Mouse (Mus musculus) MEL (cell line): ENCODE results near the gene C7. TPM values are rescaled to one million over a fixed set of nuclear protein-coding genes. Genes with fewer than 3 reads are reported as not detected.

ENCODE experiments used
- DNase-seq: peaks from one replicate; pipeline ENCODE4 v3.0.0; 2011; ENCODE audit warnings: low read depth, low spot score
- H3K27ac ChIP-seq: 2 replicates; pipeline ENCODE4 v1.5.1; 2012; ENCODE audit warnings: low read depth, mild to moderate bottlenecking, control low read depth, low read length, moderate library complexity; ENCODE audit not compliant: control insufficient read depth
- H3K27me3 ChIP-seq, 2 experiments: fragments of 150-350 bp in 1 of 2; sonication (generic) in 1 of 2; 2 replicates each; pipeline ENCODE4 v1.6.1; 2012; ENCODE audit warnings: low read length in 2 of 2, mild to moderate bottlenecking in 2 of 2, improper control_type of control experiment in 1 of 2, moderate library complexity in 1 of 2; ENCODE audit not compliant: insufficient read depth in 2 of 2, control insufficient read depth in 1 of 2
- H3K36me3 ChIP-seq, 2 experiments: 2 replicates each; pipeline ENCODE4 v1.6.1; 2012 to 2014; ENCODE audit warnings: low read length in 2 of 2, improper control_type of control experiment in 1 of 2, inconsistent platforms in 1 of 2, mild to moderate bottlenecking in 1 of 2; ENCODE audit not compliant: insufficient read depth in 2 of 2, control insufficient read depth in 1 of 2
- H3K4me1 ChIP-seq, 2 experiments: fragments of 150-350 bp in 1 of 2; sonication (generic) in 1 of 2; 2 replicates each; pipeline ENCODE4 v1.6.1; 2012; ENCODE audit warnings: low read length in 2 of 2, improper control_type of control experiment in 1 of 2, mild to moderate bottlenecking in 1 of 2; ENCODE audit not compliant: insufficient read depth in 2 of 2, control insufficient read depth in 1 of 2
- H3K4me3 ChIP-seq, 2 experiments: fragments of 150-350 bp in 1 of 2; sonication (generic) in 1 of 2; 2 replicates each; pipeline ENCODE4 v1.5.1; 2012; ENCODE audit warnings: low read depth in 2 of 2, low read length in 2 of 2, mild to moderate bottlenecking in 2 of 2, moderate library complexity in 2 of 2, control low read depth in 1 of 2, improper control_type of control experiment in 1 of 2; ENCODE audit not compliant: control insufficient read depth in 1 of 2, insufficient read depth in 1 of 2
- H3K79me2 ChIP-seq: 2 replicates; pipeline ENCODE4 v1.6.1; 2012; ENCODE audit warnings: mild to moderate bottlenecking, low read length, moderate library complexity; ENCODE audit not compliant: control insufficient read depth, poor library complexity, insufficient read depth
- H3K9ac ChIP-seq: 2 replicates; pipeline ENCODE4 v1.6.1; 2012; ENCODE audit warnings: low read depth, mild to moderate bottlenecking, control low read depth, low read length, moderate library complexity; ENCODE audit not compliant: control insufficient read depth, poor library complexity, severe bottlenecking
- H3K9me3 ChIP-seq: fragments of 150-350 bp; sonication (generic); replicated peaks from 2 replicates; pipeline ENCODE4 v1.6.1; 2012; ENCODE audit warnings: mild to moderate bottlenecking, low read length, improper control_type of control experiment, moderate library complexity; ENCODE audit not compliant: insufficient read depth
- CHD1 ChIP-seq: IDR thresholded peaks from 2 replicates; pipeline ENCODE4 v1.6.1; 2012; ENCODE audit warnings: low read depth, mild to moderate bottlenecking, inconsistent platforms, low read length, improper control_type of control experiment
- E2F4 ChIP-seq: IDR thresholded peaks from 2 replicates; pipeline ENCODE4 v1.6.1; 2011; ENCODE audit warnings: low read depth, low read length, improper control_type of control experiment, borderline replicate concordance
- EP300 ChIP-seq, 2 experiments: IDR thresholded peaks; 2 replicates each; pipeline ENCODE4 v1.6.1; 2011; ENCODE audit warnings: improper control_type of control experiment in 2 of 2, low read length in 2 of 2, low read depth in 1 of 2, mild to moderate bottlenecking in 1 of 2
- GABPA ChIP-seq: IDR thresholded peaks from 2 replicates; pipeline ENCODE4 v1.6.1; 2012; ENCODE audit warnings: low read depth, mild to moderate bottlenecking, inconsistent platforms, low read length, improper control_type of control experiment, moderate library complexity
- HCFC1 ChIP-seq: IDR thresholded peaks from 2 replicates; pipeline ENCODE4 v1.6.1; 2012; ENCODE audit warnings: low read depth, mild to moderate bottlenecking, inconsistent platforms, low read length, improper control_type of control experiment, moderate library complexity
- KAT2A ChIP-seq: conservative IDR thresholded peaks from 2 replicates; pipeline ENCODE4 v1.6.1; 2012; ENCODE audit warnings: low read depth, low read length, improper control_type of control experiment, inconsistent platforms
- MAFK ChIP-seq: IDR thresholded peaks from 2 replicates; pipeline ENCODE4 v1.6.1; 2011; ENCODE audit warnings: low read depth, mild to moderate bottlenecking, low read length, improper control_type of control experiment, borderline replicate concordance
- MAX ChIP-seq: IDR thresholded peaks from 2 replicates; pipeline ENCODE4 v1.6.1; 2011; ENCODE audit warnings: low read length, improper control_type of control experiment
- MEF2A ChIP-seq: IDR thresholded peaks from 2 replicates; pipeline ENCODE4 v1.6.1; 2014; ENCODE audit warnings: low read depth, mild to moderate bottlenecking, inconsistent platforms, low read length, improper control_type of control experiment; ENCODE audit not compliant: poor library complexity, insufficient replicate concordance, severe bottlenecking; ENCODE audit errors: extremely low read depth
- MXI1 ChIP-seq: IDR thresholded peaks from 2 replicates; pipeline ENCODE4 v1.6.1; 2011; ENCODE audit warnings: mild to moderate bottlenecking, low read depth, low read length, improper control_type of control experiment
- MYB ChIP-seq: IDR thresholded peaks from 2 replicates; pipeline ENCODE4 v1.6.1; 2011; ENCODE audit warnings: mild to moderate bottlenecking, low read depth, low read length, improper control_type of control experiment
- NRF1 ChIP-seq: IDR thresholded peaks from 2 replicates; pipeline ENCODE4 v1.6.1; 2014; ENCODE audit warnings: low read depth, mild to moderate bottlenecking, inconsistent platforms, low read length, improper control_type of control experiment, moderate library complexity; ENCODE audit not compliant: poor library complexity, insufficient read depth, severe bottlenecking
- POLR2A ChIP-seq, 2 experiments: IDR thresholded peaks; 2 replicates each; pipeline ENCODE4 v1.6.1; 2011 to 2012; ENCODE audit warnings: low read length in 2 of 2, mild to moderate bottlenecking in 2 of 2, control low read depth in 1 of 2, improper control_type of control experiment in 1 of 2, low read depth in 1 of 2, moderate library complexity in 1 of 2; ENCODE audit not compliant: control insufficient read depth in 1 of 2, insufficient read depth in 1 of 2, poor library complexity in 1 of 2
- POLR2AphosphoS5 ChIP-seq: IDR thresholded peaks from 2 replicates; pipeline ENCODE4 v1.6.1; 2012; ENCODE audit warnings: low read depth, borderline replicate concordance, mild to moderate bottlenecking, inconsistent platforms, low read length, moderate library complexity, mixed read lengths
- SIN3A ChIP-seq: IDR thresholded peaks from 2 replicates; pipeline ENCODE4 v1.6.1; 2012; ENCODE audit warnings: low read length, improper control_type of control experiment, inconsistent platforms
- SMC3 ChIP-seq: IDR thresholded peaks from 2 replicates; pipeline ENCODE4 v1.6.1; 2011; ENCODE audit warnings: low read depth, low read length, improper control_type of control experiment
- TAL1 ChIP-seq: IDR thresholded peaks from 2 replicates; pipeline ENCODE4 v1.6.1; 2012; ENCODE audit warnings: mild to moderate bottlenecking, inconsistent platforms, low read length, moderate library complexity, mixed read lengths
- TBP ChIP-seq: IDR thresholded peaks from 2 replicates; pipeline ENCODE4 v1.8.0; 2011; ENCODE audit warnings: low read depth, low read length, improper control_type of control experiment
- UBTF ChIP-seq: IDR thresholded peaks from 2 replicates; pipeline ENCODE4 v1.6.1; 2012; ENCODE audit warnings: low read depth, mild to moderate bottlenecking, inconsistent platforms, low read length, improper control_type of control experiment, moderate library complexity, borderline replicate concordance; ENCODE audit not compliant: insufficient read depth
- USF1 ChIP-seq: IDR thresholded peaks from 2 replicates; pipeline ENCODE4 v1.6.1; 2014; ENCODE audit warnings: low read depth, mild to moderate bottlenecking, inconsistent platforms, low read length, improper control_type of control experiment, moderate library complexity
- USF2 ChIP-seq, 2 experiments: IDR thresholded peaks; 2 replicates each; pipeline ENCODE4 v1.6.1; 2011 to 2012; ENCODE audit warnings: improper control_type of control experiment in 2 of 2, low read length in 2 of 2, borderline replicate concordance in 1 of 2, inconsistent platforms in 1 of 2, low read depth in 1 of 2, mild to moderate bottlenecking in 1 of 2; ENCODE audit not compliant: insufficient read depth in 1 of 2
- ZC3H11A ChIP-seq: IDR thresholded peaks from 2 replicates; pipeline ENCODE4 v1.6.1; 2012; ENCODE audit warnings: low read depth, mild to moderate bottlenecking, inconsistent platforms, low read length, improper control_type of control experiment
- ZMIZ1 ChIP-seq: IDR thresholded peaks from 2 replicates; pipeline ENCODE4 v1.6.1; 2012; ENCODE audit warnings: low read depth, mild to moderate bottlenecking, inconsistent platforms, low read length, improper control_type of control experiment, moderate library complexity
- polyA plus RNA-seq, 2 experiments: library from polyadenylated mRNA; stranded (reverse) in 1 of 2; unstranded in 1 of 2; fragments of >175 nt in 1 of 2; fragments of >200 nt in 1 of 2; gene quantifications; 2 replicates each; pipeline versions ENCODE4 v1.2.1 to v1.2.4; 2012; ENCODE audit warnings: low replicate concordance in 2 of 2, low read depth in 1 of 2; ENCODE audit not compliant: insufficient read length in 2 of 2, insufficient read depth in 1 of 2, missing spikeins in 1 of 2
- total RNA-seq: library from RNA; depleted of rRNA; stranded (reverse); fragments of 300-350 nt; gene quantifications from 2 replicates; pipeline ENCODE4 v1.2.3, GENCODE M21; 2012

The C7 gene
- total and polyA plus RNA-seq, 3 experiments = not detected

DNA sequence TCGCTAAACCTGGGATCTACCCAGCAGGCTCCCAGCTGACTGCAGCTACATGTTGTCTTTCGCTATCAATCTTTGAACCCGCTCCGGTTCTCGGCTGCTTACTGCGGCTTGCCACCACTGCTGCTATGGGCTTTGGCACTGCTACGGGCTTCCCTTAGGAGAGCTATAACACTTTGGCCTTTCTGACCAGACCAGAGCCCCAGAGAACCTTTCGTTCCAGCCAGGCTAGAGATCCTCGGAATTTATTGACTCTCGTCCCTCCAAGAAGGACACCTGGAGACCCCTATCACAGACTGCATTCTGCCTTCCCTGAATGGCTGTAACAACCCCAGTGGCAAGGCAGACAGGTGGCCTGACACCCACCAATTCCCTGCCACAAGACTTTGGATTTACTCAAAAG, 26.6 kb upstream of the C7 start:
- Histone ChIP-seq H3K79me2 (no peaks in the 10 kb centered on the region), H3K9me3 (no peaks in the 10 kb centered on the region), H3K4me1 (no peaks in the 10 kb centered on the region), H3K27me3 (peaks cover 0 to under 1% of the 10 kb centered on the region in 2 experiments; a peak in 1 of 4 replicates), H3K9ac (no peak overlapping the region)
- DNase-seq = no peak
- TF ChIP-seq UBTF = no peak
- TF ChIP-seq MXI1 = no peak
- no peak for TF ChIP-seq MYB
- no peak for TF ChIP-seq TAL1
- no peak for TF ChIP-seq SIN3A
- no peak for TF ChIP-seq ZMIZ1
- TF ChIP-seq CHD1 = no peak
- TF ChIP-seq GABPA = no peak
- TF ChIP-seq POLR2AphosphoS5 = no peak
- no peak for TF ChIP-seq MAFK
- no peak for TF ChIP-seq SMC3
- TF ChIP-seq KAT2A = no peak
- no peak for TF ChIP-seq E2F4
- no peak for TF ChIP-seq HCFC1
- no peak for TF ChIP-seq TBP
- no peak for TF ChIP-seq ZC3H11A
- TF ChIP-seq MAX = no peak
- no peak for TF ChIP-seq NRF1
- TF ChIP-seq POLR2A (IDR thresholded peaks at IDR 0.05; ENCODE audit: control insufficient read depth in 1 of 2, insufficient read depth in 1 of 2, low read depth in 1 of 2, low read length in 2 of 2, poor library complexity in 1 of 2) = no peak
- TF ChIP-seq, all 39 proteins: peak for 0
- Histone ChIP-seq H3K4me3 (no peak overlapping the region), H3K36me3 (no peaks in the 10 kb centered on the region), H3K27ac (no peak overlapping the region)

DNA sequence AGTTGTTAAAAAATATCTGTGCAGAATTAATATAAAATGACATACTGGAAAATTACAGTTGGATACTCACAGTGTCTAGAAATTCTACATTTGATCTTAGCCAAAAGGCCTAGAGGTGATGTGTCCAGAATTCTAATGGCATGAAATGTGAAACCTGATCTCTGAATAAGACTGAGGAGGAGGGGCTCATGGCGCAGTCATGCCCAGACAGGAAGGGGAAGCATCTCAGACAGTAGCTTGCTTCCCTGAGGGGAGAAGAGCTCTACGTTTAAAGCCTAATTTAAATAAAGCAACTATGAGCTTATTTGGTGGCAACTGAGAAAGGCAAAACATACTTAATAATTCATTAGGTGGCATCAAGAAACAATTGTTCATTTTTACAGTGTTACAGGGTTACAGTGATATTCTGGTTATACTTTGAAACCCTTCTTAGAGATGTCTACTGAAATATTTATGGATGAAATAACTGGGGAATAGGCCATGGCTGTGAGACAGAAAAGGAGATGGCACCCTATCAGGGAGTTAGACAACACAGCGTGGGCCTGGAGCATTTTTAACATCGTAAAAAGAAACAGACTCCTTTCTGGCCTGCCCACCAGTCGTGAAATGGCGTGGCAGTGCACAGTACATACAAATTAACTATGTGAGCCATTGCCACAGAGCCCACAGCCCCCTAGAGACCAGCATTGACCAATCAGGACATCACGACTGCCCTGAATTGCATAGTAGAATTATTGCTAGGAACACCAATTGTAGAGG, 25.5 kb upstream of the C7 start:
- H3K4me1 ChIP-seq = no peaks in the 10 kb centered on the region
- no peak overlapping the region for H3K4me3 ChIP-seq
- no peak overlapping the region for H3K27ac ChIP-seq
- H3K9ac ChIP-seq = no peak overlapping the region
- no peaks in the 10 kb centered on the region for H3K36me3 ChIP-seq
- peaks cover 0 to 2% of the 10 kb centered on the region in 2 experiments; a peak in 1 of 4 replicates for H3K27me3 ChIP-seq
- no peak for TF ChIP-seq POLR2AphosphoS5
- no peak for TF ChIP-seq CHD1
- no peak for TF ChIP-seq USF2 (IDR thresholded peaks at IDR 0.05; ENCODE audit: borderline replicate concordance in 1 of 2, insufficient read depth in 1 of 2, low read depth in 1 of 2, low read length in 2 of 2)
- TF ChIP-seq USF1 = no peak
- TF ChIP-seq EP300 (IDR thresholded peaks at IDR 0.05; ENCODE audit: low read depth in 1 of 2, low read length in 2 of 2) = no peak
- TF ChIP-seq MAFK = no peak
- no peak for TF ChIP-seq MEF2A
- H3K9me3 ChIP-seq = no peaks in the 10 kb centered on the region
- peak; percentile 34 for DNase-seq
- H3K79me2 ChIP-seq = no peaks in the 10 kb centered on the region
